Mouse (Mus musculus) spleen, postnatal 10 days (tissue): ENCODE measurements around the gene Zdhhc13.

Experiments used
- DNase-seq, 2 experiments: peaks; one replicate each; pipeline ENCODE4 v3.0.0; 2021 to 2022; ENCODE audit warnings: low spot score in 2 of 2

The Zdhhc13 gene

DNA sequence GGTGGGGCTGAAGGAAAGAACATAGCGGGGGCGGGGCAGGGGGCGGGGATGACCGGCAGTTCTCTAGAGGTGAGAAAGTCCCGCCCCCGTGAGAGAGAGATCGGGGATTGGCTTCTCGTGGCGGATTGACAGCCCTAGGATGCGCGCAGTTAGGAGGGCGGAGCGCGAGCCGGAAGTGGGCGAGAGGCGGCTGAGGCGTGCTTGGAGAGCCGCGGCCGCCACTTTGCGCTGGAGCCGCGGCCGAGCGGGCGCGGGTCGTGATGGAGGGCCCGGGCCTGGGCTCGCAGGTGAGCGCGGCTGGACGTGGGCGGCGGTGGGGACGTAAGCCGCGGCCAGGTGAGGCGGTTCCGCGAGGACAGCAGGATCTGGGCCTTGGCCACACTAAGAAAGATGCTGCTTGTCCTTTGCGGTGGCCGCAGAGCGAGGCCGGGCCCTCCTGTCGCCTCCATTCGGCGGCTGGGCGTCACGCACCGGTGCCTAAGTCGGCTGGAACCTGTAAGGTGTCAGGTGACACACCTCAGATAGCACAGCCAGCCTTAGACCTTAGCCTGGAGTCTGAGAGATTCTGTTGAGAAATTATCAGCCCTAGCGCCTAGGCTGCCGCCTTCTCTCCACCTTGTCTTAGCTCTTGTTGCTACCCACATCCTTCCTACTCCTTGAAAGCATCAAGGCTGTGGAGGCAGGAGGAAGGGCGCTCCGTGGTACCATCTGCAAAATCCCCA lies at the start of gene Zdhhc13:
TSS of gene Zdhhc13 (plus strand) at position 153 of the 722 bp plus-strand sequence.
- peak; percentile 82 to 96 for DNase-seq

DNA sequence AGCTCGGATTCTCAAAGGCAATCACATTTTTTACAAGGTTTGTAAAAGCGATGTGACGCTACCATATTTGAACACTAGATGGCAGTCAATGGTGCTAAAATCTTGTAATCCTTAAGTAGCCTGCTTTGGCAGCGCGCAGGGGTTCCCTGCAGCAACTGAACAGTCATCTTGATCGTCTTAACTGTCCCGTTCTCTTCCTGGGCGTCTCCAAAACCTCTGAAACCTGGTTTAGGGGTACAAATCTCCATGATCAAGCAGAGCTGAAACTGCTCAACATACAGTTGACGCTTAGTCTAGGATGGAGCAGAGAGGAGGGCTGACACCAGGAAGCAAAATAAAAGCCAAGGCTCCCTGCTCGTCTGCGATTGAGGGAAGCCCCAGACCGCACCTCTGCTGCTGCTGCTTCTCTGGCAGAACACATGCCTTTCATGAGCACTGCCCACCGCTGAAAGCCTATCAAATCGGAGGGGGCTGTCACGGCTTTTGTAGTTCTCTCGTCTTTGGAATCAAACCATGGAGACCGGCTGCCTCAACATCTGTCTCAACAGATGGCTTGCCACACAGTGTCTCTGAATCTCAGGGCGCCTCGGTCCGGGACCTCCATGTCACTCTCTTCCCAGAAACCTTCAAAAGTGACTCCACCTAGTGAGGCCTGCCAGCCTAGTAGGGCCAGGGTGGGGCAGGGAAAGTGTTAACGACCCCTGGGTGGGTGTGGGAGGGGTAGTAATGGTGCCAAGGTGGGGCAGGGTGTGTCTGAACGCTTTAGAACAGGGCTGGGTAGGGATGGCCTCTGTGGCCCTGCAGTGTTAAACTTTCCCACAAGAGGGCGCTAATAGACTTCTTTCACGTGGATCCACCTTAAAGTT lies 39.3 kb upstream of the Zdhhc13 start:
- DNase-seq, result peak; percentile 75 to 85

- DNase-seq, result peak in 1 of 2 experiments; percentile 30
Measured at GRCm38 (mm10) chr7:48750164-48750809, 38.5 kb upstream of the Zdhhc13 start.

DNA sequence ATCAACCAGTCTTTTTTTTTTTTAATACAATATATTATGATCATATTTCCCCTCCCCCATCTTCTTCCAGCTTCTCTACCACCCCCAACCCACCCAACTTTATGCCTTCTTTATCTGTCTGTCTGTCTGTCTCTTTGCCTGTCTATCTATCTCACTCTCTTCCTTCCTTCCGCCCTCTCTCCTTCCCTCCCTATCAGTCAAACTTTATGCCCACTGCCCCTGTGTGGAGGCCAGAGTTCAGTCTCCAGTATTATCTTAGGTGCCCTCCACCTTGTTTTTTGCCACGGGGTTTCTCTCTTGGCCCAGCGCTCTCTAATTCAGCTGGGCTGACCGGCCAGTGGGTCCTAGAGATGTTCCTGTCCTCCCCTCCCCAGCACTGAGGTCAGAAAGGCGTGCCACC lies 37.6 kb upstream of the Zdhhc13 start:
- no peak for DNase-seq

DNA sequence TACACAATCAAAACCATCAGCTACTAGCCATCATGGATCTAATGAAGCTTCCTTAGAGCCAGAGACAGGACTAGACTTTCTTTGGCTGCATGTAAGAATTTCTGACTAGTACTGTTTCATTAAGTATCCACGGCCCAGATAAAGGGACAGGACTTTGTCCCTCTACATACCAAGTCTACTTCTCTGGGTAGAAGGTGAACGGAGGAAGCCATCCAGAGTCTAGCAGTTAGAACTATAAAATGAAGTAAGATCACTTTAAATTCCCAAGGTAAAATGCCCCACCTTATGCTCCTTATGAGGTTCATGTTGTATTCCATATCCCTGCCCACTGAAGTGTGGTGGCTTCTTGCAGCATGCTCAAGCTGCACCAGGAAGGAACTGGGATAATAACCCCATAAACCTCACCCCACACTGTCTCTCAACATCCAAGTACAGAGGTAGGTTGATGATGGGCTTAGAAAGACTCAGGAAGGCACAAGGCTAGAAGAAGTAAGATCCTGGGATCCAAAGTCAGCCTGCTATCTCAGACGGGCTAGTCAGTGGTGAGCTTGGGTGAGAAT lies 34.3 kb upstream of the Zdhhc13 start:
- no peak for DNase-seq

DNA sequence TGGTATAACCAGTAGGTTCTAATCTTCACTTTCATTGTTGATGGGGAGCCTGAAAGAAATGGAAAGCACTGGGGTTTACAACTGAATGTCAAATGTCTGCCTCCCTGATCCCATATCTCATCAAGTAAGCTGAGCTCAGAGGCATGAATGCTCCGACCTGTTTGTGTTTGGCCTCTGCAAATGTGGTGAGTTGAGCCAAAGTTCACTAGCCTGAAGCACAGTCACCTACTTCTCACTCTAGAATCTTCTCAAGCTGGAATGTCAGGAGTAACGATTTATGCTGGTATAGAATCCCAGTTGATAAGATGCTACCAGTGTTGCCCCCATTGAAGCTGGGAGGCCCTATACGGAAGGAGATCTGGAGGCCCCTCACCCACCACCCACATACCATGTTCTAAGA lies 33.0 kb upstream of the Zdhhc13 start:
- DNase-seq, result no peak

GRCm38 (mm10) chr7:48756306-48756931 lies 32.4 kb upstream of the Zdhhc13 start:
- DNase-seq, result no peak

- DNase-seq, result no peak
Measured at GRCm38 (mm10) chr7:48758083-48758482, 30.7 kb upstream of the Zdhhc13 start.

DNA sequence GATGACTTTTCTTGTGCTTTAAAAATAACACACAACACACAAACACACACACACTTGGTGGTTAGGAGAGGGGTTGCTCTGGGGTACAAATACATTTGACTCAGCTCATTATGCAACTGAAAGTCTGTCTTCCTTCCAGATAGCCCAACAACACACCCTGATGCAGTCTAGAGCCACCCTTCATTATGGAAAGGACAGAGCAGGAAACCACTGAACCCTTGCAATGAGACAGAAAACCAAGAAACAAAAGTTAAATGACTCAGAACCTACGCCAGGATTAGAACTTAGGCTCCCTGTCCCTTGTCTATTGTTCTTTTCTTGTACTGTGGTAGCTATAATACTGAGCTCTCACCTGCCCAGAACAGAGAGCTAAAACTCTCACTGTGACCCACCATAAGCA lies 28.0 kb upstream of the Zdhhc13 start:
- DNase-seq, result no peak

- DNase-seq, result no peak
Measured at GRCm38 (mm10) chr7:48762289-48762688, 26.5 kb upstream of the Zdhhc13 start.

DNA sequence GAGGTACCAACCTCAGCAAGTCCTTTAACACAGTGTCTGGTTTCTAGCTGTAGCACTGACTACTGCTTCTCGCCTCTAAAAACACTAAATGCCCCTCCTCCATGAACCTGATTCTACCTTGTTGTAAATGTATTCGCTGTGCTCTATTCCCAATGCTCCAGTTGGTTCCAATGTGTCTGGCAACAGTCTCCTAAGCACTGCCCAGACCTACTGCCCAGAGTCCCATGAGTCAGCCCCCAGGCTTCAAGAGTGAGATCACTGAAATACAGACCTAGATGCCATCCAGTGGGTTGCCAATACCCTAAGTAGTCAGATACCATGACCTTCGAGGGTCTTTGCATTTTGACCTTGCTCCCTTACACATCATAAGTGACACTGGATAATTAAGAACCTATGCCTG lies 26.1 kb upstream of the Zdhhc13 start:
- DNase-seq, result no peak

DNA sequence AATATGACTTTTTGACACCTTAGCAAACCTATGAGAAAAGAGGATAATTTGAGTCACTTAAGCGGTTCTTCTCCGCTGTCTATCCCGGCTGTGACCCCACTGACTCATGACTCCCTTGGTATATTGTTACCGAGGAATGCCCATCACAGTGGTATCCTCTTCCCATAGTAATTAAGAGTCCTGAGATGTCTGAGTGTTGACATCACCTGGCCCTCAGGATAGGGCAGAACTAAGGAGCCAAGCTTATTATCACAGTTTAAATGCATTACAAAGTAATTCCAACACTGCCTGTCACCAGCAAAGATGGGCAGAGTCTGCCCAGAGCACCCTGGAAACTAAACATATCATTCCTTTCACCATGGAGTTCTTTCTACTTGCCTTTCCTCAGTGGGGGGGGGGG lies 22.8 kb upstream of the Zdhhc13 start:
- DNase-seq, result no peak

DNA sequence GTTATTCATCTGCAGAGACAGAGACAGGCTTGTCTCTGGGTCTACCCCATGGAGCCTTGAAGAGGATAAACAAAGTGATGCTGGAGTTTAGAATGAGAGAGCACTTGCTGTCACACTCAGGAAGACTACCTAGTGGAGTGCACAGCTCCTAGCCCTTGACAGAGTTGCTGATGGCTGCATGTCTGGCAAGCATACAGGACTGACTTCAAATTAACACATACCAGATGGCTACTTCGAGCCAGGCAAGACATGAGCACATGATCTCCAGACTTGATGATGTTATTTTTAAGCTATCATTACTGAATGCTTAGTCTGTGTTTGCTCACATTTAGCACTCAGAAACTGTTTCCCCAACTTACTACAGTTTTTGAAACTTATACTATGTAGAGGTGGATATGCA lies 19.1 kb upstream of the Zdhhc13 start:
- no peak for DNase-seq

DNA sequence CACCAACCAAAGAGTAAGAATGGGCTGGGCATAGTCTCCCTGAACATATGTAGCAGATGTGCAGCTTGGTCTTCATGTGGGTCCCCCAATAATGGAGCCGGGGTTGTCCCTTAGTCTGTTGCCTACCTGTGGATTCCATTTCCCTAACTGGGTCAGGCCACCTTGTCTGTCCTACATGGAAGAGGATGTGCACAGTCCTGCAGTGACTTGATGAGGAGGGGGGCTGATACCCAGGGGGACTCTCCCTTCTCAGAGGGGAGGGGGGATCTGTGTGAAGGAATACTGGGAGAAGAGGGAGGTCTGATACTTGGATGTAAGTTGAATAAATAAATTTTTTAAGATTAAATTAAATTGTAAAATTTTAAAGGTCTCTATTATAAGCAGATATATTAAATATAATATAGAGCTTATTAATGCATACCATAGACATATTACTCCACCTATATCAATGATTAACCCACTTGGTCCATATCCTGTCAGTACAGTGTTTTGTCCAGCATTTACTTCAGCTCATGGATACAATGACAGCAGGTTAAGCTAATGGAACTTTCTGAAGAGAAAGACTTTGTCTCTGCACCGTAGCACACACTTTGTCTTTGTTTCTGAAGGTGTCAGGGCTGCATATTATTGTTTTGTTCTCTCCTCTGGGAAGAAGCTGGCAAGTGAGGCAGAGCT lies 16.6 kb upstream of the Zdhhc13 start:
- DNase-seq, result no peak

- DNase-seq, result no peak
Measured at GRCm38 (mm10) chr7:48773333-48773732, 15.5 kb upstream of the Zdhhc13 start.

- DNase-seq, result no peak
Measured at GRCm38 (mm10) chr7:48774633-48775032, 14.2 kb upstream of the Zdhhc13 start.

- DNase-seq, result no peak
Measured at GRCm38 (mm10) chr7:48775436-48775835, 13.4 kb upstream of the Zdhhc13 start.

- DNase-seq, result no peak
Measured at GRCm38 (mm10) chr7:48777721-48778504, 10.9 kb upstream of the Zdhhc13 start.

- no peak for DNase-seq
Measured at GRCm38 (mm10) chr7:48779110-48779509, 9.7 kb upstream of the Zdhhc13 start.

DNA sequence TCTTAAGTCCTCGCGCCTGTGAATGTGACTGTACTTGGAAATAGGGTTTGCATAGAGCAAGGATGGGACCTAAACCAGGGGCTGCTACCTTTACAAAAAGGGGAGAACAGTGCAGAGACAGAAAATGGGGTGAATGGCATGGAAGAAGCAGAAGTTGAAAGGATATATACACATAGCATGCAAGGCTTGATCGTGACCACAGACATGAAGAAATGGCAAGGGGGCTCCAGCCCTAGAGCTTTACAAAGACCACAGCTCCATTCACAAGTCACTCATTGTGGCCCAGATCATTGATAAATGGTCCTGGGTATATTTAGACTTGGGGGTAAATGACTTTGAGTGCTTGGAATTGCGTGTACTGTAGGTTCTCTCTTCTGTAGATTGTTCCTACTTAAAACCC lies 6.4 kb upstream of the Zdhhc13 start:
- DNase-seq, result no peak
